Mouse (Mus musculus) MN1 (cell line): ENCODE data around the gene Mex3a.

Experiments
- DNase-seq: peaks from one replicate; pipeline ENCODE4 v3.0.0-alpha.2; 2016; ENCODE audit warnings: low spot score

The Mex3a gene

DNA sequence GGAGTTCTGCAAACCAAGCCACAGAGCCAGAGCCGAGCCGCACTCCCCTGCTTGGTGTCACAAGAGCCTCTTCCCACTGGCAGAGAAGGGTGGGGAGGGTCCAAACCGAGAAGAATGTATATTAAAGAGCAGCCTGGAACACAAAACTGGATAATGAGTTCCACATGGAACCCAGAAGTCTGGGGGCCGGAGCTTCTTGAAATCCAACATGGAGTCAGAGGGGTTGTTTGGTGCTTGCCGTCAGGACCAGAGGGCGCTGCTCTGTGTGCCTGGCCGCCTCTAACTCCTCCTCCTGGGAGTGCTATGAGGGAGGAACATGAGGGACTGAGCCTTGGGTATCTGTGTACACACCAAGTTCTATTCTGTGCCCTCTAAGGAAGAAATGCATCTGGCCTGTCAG, 26.4 kb upstream of the Mex3a start:
- no peak for DNase-seq

- DNase-seq = no peak
Measured at GRCm38 (mm10) chr3:88509250-88509649, 22.9 kb upstream of the Mex3a start.

- peak; percentile 98 for DNase-seq
Measured at GRCm38 (mm10) chr3:88509692-88510420, 22.3 kb upstream of the Mex3a start, which contains the start of gene Lmna. Gene Lmna, minus strand, starts transcription at chr3:88509956.

GRCm38 (mm10) chr3:88510421-88511289, 21.5 kb upstream of the Mex3a start:
- DNase-seq = peak; percentile 20

- DNase-seq = no peak
Measured at GRCm38 (mm10) chr3:88511559-88511958, 20.6 kb upstream of the Mex3a start.

GRCm38 (mm10) chr3:88512141-88512895, 19.9 kb upstream of the Mex3a start:
- DNase-seq = peak; percentile 86

DNA sequence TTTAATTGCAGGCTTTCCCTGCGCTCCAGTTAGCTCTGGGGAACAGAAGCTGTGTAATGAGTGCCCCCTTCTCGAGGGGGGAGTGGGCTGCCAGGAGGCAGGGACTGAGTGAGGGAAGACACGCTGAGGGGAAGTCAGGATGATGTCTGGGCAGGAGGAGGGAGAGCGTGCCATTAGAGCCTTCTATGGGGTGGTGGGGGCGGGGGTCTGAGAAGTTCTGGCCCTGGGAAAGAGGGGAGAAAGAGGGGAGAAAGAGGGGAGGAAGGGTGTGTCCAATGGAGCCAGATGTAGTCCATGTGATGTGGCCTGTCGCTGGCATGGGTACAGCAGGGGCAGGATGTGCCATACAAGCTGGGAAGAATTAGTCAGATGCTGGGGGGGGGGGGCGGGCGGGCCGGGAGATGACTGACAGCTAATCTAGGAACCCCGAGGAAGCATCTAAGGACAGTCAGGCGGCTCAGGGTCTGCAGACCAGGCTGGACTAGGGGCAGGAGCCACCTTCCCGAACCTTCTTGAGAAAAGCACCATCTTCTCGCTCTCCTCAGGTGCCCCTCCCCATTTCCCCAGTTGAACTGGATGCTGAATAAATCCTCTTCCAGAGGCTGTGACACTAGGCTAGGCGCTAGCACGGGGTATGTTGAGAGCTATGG, 19.2 kb upstream of the Mex3a start:
- DNase-seq = peak; percentile 72

DNA sequence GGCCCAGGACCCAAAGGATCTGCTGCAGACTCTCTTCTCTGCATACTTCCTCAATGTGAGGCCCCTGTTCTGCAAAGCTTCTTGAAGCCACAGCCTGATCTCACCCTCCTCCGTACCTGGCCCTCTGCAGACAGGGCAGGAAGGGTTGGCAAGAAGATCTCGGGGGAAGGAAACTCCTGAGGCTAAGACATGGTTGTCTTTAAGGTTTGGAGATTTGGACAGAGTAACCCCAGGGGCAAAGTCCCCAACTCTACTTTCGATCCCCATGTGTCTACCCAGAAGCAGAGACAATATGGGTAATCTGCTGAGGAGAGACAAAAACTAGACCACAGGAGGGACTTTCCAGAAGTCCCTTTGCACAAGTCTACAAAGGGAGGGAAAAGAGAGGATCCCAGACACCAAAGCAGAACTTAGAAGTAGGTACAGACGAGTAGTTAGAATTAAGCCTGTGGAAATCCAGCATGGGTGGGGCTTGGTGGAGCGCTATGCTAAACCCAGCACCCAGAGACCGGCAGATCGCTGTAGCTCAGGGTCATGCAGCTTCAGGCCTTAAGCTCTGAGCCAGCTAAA, 18.6 kb upstream of the Mex3a start:
- DNase-seq = no peak

GRCm38 (mm10) chr3:88514231-88515094, 17.7 kb upstream of the Mex3a start:
- no peak for DNase-seq

DNA sequence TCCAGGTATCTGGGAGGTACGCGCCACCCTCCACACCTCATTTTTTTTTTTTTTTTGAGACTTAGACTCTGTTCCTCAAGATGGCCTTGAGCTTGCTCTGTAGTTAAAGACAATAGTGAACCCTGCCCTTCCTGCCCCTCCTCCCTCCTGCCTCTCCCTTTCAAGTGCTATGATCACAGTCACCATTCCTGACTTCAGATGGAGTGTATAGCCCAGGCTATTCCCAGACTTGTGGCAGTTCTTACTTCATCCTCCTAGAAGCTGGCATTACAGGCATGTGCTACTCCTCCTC, 17.2 kb upstream of the Mex3a start:
- DNase-seq = no peak

GRCm38 (mm10) chr3:88516407-88516806, 15.8 kb upstream of the Mex3a start:
- DNase-seq = no peak

- no peak for DNase-seq
Measured at GRCm38 (mm10) chr3:88518411-88518810, 13.8 kb upstream of the Mex3a start.

DNA sequence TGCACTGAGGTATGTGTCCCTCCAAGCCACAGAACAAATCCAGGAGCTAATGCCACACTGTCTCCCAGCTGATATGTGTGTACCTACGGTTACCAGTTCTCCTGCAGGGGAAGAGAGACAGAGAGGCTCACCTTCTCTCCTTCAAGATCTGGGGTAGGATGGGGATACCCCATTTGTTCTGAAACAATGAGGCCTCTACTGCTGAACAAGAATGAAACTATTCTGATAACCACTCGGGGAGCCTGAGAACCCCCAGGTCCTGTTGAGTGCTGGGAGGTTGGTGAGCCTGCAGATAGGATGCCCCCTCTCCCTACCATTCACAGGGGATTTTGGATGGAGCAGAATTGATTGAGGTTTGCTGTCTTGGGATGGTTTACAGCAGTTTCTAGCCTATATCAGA, 12.1 kb upstream of the Mex3a start:
- DNase-seq = no peak

DNA sequence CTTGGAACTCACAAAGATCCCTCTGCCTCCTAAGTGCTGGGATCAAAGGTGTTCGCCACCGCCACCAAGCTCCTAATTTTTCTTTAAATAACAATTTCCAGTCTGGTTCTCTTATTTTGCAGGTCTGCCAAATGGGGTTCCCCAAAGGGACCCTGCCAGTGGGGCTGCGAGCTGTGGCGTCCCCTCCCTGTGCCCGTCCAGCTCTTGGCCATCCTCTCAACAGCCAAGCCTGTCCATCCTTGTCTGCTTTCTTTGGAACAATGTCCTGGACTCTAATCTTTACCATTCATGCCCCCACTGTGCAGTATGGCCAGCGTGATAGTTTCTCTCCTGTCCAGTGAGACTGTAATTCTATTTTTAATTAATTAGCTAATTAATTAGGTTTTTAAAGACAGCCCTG, 11.0 kb upstream of the Mex3a start:
- no peak for DNase-seq

GRCm38 (mm10) chr3:88521803-88522331, 10.3 kb upstream of the Mex3a start:
- peak; percentile 82 for DNase-seq

DNA sequence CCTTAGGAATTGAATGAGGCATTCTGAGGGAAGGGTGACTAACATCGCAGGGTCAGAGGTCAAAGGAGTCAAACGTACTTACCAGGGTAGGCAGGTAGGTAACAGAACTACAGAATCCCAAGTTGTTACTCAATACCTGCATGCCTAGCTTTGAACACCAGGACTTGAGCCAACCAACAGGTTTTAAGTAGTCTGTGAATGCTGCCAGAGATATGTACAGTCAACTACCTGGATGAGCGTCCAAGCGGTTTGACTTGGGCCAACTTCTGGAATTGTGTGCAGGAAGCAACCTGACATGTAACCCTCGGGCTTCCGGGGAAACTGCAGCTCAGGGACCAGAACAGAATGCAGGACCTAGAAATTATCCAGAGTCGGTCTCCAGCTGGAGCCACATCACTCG, 9.2 kb upstream of the Mex3a start:
- DNase-seq = no peak

DNA sequence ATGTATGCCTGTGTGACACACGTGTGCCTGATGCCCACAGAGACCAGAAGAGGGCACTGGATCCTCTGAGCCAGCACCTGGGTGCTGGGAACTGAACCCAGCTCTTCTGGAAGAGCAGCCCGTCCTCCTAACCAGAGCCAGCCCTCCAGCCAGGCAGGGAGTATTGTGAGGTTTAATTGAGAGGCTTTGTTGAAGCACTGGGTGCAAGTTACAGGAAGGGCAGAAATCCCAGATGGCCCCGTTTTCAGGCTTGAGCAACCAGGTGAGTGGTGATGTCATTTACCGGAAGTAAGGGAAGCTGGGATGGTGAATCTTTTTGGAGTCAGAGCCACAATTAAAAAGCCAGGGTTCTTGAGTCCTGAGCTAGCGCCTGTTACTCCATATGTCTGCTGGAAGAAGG, 7.2 kb upstream of the Mex3a start:
- DNase-seq = peak; percentile 25

DNA sequence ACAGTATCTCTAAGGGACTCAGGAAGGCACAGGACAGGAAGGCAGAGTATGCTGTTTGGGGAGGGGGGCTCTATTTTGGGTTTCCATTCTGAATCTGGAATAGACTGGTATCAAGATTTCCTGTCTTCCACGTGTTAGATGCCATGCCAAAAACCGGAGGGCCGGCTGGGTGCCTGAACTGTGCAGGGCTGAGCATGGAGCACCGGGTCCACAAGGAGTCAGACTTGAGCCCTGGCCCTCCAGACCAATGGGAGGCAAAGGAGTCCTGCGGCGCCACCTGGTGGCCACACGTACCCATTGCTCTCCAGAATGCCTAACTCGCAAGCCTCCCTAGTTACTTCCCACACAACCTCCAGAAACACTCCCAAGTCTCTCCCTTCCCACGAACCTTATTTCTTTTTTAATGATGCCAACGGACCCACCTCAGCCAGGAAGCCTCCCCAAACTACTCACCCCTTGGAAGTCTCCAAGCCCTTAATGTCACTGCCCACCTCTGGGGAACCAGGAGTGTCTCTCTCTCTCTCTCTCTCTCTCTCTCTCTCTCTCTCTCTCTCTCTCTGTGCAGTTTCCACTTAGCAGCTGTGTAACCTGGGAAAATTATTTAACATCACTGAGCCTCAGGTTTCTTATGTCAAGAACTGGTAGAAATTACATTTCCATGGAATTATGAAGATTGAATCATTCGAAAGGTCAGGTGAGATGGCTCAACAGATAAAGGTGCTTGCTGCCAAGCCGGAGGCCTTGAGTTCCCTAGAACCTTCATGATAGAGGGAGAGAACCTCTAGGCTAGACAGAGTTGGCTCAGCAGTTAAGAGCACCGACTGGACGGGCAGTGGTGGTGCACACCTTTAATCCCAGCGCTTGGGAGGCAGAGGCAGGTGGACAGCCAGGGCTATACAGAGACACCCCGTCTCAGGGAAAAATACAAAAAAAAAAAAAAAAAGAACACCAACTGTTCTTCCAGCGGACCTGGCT, 5.8 kb upstream of the Mex3a start:
- DNase-seq = peak; percentile 94

DNA sequence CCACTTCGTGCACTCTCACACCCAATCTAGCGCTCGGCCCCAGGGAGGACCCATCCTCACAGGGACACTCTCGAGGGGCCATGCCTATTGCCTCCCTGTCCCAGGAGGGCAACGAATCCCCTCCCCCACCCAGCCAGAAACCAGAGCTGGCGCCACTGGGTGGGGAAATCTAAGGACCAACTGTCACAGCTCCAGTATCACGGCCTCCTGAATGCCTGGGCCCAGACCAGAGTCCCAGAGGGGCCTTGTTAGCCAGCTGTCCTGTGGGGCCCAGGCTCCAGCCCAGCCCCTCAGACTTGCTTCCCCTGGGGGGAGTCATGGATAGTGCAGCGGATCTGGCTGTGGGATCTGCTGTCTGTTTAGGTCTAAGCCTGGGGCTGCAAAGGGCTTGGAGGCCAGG, 4.6 kb upstream of the Mex3a start:
- DNase-seq = peak; percentile 49
